In genomic region chr15:96763611-96764010, GRCm38 (mm10) we compare ENCODE assay signal across 30 mouse cellular contexts.
"Had no signal": no experiment of that assay in that cellular context is flagged by ENCODE, and none has a peak within 500 bp of the region (broad histone marks: within the 10 kb centered on the region; RNA-seq: fewer than 3 reads in every experiment).

No protein-coding gene starts in this region.

- H3K4me3 ChIP-seq: heart, embryonic 12.5 days; heart, embryonic 13.5 days; heart, embryonic 15.5 days; hindbrain, embryonic 10.5 days; hindbrain, embryonic 12.5 days; hindbrain, embryonic 13.5 days; hindbrain, embryonic 15.5 days; intestine, embryonic 15.5 days; kidney, embryonic 15.5 days; layer of hippocampus, adult 2 months; left cerebral cortex, adult 2 months had no signal

- H3K9ac ChIP-seq: heart, embryonic 12.5 days; heart, embryonic 13.5 days; heart, embryonic 15.5 days; hindbrain, embryonic 12.5 days; hindbrain, embryonic 13.5 days; hindbrain, embryonic 14.5 days; hindbrain, embryonic 15.5 days; intestine, embryonic 15.5 days; kidney, embryonic 15.5 days had no signal

- H3K27ac ChIP-seq: heart, embryonic 13.5 days; heart, embryonic 15.5 days; hindbrain, embryonic 10.5 days; hindbrain, embryonic 12.5 days; hindbrain, embryonic 13.5 days; hindbrain, embryonic 14.5 days; hindbrain, embryonic 15.5 days; hindbrain, postnatal 0 days; intestine, embryonic 15.5 days; kidney, embryonic 15.5 days; kidney, postnatal 0 days; layer of hippocampus, adult 2 months; left cerebral cortex, adult 2 months had no signal

- H3K27me3 ChIP-seq: heart, embryonic 12.5 days; heart, embryonic 13.5 days; heart, embryonic 15.5 days; hindbrain, embryonic 12.5 days; hindbrain, embryonic 13.5 days; hindbrain, embryonic 15.5 days; intestine, embryonic 15.5 days; kidney, embryonic 15.5 days had no signal

- H3K9me3 ChIP-seq: heart, embryonic 12.5 days; heart, embryonic 15.5 days; hindbrain, embryonic 10.5 days; hindbrain, embryonic 12.5 days; hindbrain, embryonic 13.5 days; hindbrain, embryonic 15.5 days; intestine, embryonic 15.5 days; kidney, embryonic 15.5 days had no signal

- H3K36me3 ChIP-seq: heart, embryonic 12.5 days; heart, embryonic 13.5 days; heart, embryonic 15.5 days; hindbrain, embryonic 10.5 days; hindbrain, embryonic 12.5 days; hindbrain, embryonic 13.5 days; hindbrain, embryonic 15.5 days; intestine, embryonic 15.5 days; kidney, embryonic 15.5 days had no signal

- H3K4me1 ChIP-seq: hindbrain, embryonic 15.5 days had no signal

- DNase-seq: heart, postnatal 10 days; heart, postnatal 14 days; heart, postnatal 36 days; heart, postnatal 4 days; kidney, adult 11 months; kidney, adult 18-20 months; kidney, adult 2 months; kidney, adult 8-10 months; kidney, adult 9 months; kidney, postnatal 10 days; kidney, postnatal 14 days; kidney, postnatal 25 days; kidney, postnatal 36 days; kidney, postnatal 4 days; layer of hippocampus, adult 9-11 months; layer of hippocampus, postnatal 36 days had no signal
